Mouse (Mus musculus) CH12.LX (cell line): ENCODE results near the gene Gm9044.
"Not testable (repeated sequence)": the region's sequence is repeated elsewhere in the genome, so short reads cannot be mapped to it uniquely, and the experiment has no call there.

Source experiments
- CHD1 ChIP-seq: IDR thresholded peaks from 2 replicates; pipeline ENCODE4 v1.6.1; 2012; ENCODE audit warnings: low read depth, low read length, improper control_type of control experiment, inconsistent platforms
- POLR2A ChIP-seq: IDR thresholded peaks from 2 replicates; pipeline ENCODE4 v1.6.1; 2011; ENCODE audit warnings: low read depth, mild to moderate bottlenecking, improper control_type of control experiment, low read length

- not testable (repeated sequence) for TF ChIP-seq POLR2A, CHD1
Observed at GRCm38 (mm10) chr10:118354005-118354404, 21.8 kb upstream of the Gm9044 start, which contains the start of gene Gm9049.
